Mouse (Mus musculus) myocyte (in vitro differentiated cells): Measurements from ENCODE around the gene Gbx1.

ENCODE experiments used
- MAX ChIP-seq: IDR thresholded peaks from one replicate; pipeline ENCODE4 v1.6.1; 2011; ENCODE audit warnings: low read depth, mild to moderate bottlenecking, control low read depth
- MYOD1 ChIP-seq, 3 experiments: IDR thresholded peaks; one replicate each; pipeline ENCODE4 v1.6.1; 2011; ENCODE audit warnings: control low read depth in 2 of 3, low read depth in 2 of 3, mild to moderate bottlenecking in 2 of 3, moderate library complexity in 1 of 3; ENCODE audit not compliant: insufficient read length in 2 of 3, control insufficient read depth in 1 of 3
- POLR2A ChIP-seq: IDR thresholded peaks from one replicate; pipeline ENCODE4 v1.6.1; 2011; ENCODE audit warnings: low read depth, mild to moderate bottlenecking, control low read depth, moderate library complexity; ENCODE audit not compliant: insufficient read length
- POLR2AphosphoS2 ChIP-seq: IDR thresholded peaks from one replicate; pipeline ENCODE4 v1.6.1; 2011; ENCODE audit warnings: low read depth, control low read depth; ENCODE audit not compliant: insufficient read length
- TCF12 ChIP-seq: IDR thresholded peaks from one replicate; pipeline ENCODE4 v1.6.1; 2011; ENCODE audit warnings: mild to moderate bottlenecking, control low read depth; ENCODE audit not compliant: poor library complexity, insufficient read depth, severe bottlenecking
- USF1 ChIP-seq: IDR thresholded peaks from one replicate; pipeline ENCODE4 v1.6.1; 2011; ENCODE audit warnings: low read depth, mild to moderate bottlenecking, control low read depth, moderate library complexity

DNA sequence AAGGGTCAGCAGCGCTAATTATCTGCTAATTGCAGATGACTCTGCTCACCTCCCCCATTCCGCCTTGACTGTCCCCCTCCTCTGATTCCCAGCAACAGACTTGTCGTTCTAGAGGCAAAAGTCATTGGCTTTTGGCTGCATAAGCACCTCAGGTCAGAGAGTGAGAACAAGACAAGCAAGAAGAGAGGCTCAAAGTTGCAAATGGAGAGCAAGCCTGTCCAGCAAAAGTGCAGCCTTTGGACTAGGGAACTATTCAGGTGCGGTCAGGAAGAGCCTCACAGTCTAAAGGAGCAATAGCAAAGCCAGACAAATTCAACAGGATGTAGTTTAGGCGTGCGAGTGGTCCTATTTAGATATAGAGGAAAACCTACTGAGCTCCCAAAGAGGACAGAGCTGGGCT is 778 bp upstream of the Gbx1 start:
- TF ChIP-seq POLR2A (no peak), USF1 (no peak), MAX (no peak), MYOD1 (IDR thresholded peaks at IDR 0.05; ENCODE audit: control insufficient read depth in 1 of 3, insufficient read length in 2 of 3, low read depth in 2 of 3) (no peak), TCF12 (no peak), POLR2AphosphoS2 (no peak)
